Mouse (Mus musculus): Measurements from ENCODE around the gene Stard13.
A peak's percentile ranks its signal among the peaks of the same experiment; 100 is the strongest.

Gene Stard13

DNA sequence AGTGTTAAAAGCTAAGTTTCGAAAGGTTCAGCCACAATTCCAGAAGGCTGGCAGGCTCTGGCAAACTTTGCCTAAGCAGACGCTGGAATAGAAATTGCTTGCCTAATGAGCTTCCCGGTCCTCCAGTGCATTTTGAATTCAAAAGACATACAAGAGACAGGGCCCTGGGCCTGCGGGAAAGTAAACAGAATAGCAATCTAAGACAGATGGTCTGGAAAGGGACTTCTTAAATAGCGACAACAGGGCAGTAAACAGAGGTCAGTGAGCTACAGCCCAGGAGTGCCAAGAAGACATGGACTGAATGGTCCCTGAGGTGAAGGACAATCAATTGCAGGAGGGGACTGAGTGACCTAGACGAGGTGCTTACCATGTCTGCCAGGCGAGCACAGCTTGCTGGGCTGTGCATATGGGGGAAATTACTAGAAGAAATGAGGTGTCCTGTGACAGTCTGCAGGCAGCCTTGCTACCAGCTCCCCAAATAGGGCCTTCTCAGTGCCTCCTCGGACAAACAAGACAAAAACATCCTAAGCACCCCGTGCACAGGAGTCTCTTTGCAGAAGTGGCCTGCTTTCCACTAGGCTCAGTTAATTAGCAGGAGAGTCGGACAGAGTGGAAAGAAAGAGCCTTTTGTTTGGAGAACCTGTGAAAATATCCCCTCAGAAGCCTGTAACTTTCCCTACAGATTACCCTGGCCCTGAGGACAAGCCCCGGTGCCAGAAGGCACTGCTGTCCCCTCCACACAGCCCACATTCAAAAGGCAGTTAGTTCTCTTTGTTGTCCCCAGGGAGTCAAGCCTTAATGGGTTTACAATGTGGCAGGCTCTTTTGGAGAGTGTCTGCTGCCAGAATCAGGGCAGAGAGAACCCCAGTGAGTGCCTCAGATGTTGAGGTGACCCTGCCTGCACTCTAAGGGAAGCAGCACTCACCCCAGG lies 90.7 kb downstream of the Stard13 start:
- DNase-seq (ENCODE audit: low read depth, low spot score), result no peak

DNA sequence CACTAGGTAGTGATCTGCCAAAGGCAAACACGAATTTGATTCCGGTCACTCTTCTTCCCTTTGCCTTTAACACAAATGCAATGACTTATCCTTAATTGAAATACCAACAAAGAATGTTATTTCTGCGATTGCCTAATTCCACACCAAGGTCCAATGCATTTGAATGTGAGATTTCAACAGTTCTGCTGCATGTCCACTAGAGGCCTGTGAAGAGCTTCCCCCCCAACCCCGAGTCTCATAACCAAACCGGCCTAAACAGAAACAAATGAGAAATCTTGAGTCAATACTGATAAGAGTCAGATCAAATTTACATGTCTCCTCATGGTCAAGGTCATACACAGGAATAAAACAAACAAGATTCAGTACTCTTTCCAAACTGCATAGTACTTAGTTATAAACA lies 91.4 kb downstream of the Stard13 start:
- peak; percentile 13 for DNase-seq (ENCODE audit: low read depth, low spot score)

- DNase-seq (ENCODE audit: low read depth, low spot score), result no peak
Observed at GRCm38 (mm10) chr5:151137901-151138300, 95.7 kb downstream of the Stard13 start.

DNA sequence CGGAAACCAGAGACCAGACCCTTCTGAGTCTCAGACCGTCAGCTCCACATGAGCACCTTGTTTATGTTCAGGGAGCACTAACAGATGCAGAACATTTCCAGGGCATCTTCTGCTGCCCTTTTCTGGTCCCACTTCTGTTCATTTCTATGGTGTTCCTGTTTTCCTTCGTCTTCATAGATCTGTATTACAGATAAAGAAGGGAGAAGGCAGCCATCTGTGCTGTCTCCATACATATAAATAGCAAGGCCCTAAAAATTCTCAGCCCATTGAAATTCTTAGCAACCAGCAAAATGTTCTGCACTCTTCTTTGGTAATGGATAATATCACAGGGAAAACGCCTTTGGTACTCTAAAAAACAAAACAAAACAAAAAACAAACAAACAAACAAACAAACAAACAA lies 96.3 kb downstream of the Stard13 start:
- no peak for DNase-seq (ENCODE audit: low read depth, low spot score)

DNA sequence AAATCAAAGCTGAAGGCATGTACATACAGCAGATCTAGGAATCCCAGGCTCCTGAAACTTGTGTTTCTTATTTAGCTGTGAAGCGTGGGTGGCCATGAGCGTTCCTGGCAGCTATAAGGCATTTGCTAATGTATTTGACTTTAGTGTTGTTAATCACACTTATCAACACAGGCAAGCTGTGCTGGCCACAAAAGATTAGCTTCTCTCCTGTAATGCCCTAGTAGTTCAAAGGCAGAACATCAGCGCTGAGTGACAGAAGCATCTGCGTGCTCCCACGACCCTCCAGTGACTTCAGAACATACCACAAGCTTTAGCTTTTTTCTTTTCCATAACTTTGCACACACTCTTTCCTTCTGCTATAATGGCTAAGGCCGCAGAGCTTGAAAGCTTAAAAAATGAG lies 97.7 kb downstream of the Stard13 start:
- DNase-seq (ENCODE audit: low read depth, low spot score), result no peak

GRCm38 (mm10) chr5:151135078-151135826 lies 98.4 kb downstream of the Stard13 start:
- DNase-seq (ENCODE audit: low read depth, low spot score), result no peak

DNA sequence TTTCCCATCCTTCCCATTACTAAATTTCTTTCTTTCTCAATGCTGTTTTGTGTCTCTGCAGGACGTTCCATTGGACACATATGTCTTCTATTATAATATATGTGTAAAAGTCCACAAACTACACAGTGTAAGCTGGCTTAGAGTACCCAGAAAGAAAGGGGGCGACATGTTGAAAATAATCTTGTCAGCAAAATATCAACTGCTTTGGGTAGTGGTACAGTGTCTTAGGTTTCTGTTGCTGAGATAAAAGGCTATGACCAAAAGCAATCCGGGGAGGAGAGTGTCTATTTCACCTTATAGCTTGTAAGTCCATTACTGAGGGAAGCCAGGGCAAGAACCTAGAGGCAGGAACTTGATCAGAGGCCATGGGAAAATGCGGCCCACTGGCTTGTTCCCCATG lies 99.4 kb downstream of the Stard13 start:
- DNase-seq (ENCODE audit: low read depth, low spot score), result no peak

- no peak for DNase-seq (ENCODE audit: low read depth, low spot score)
Observed at GRCm38 (mm10) chr5:151133744-151134143, 99.9 kb downstream of the Stard13 start.

GRCm38 (mm10) chr5:151129762-151130161 lies 103.9 kb downstream of the Stard13 start:
- DNase-seq (ENCODE audit: low read depth, low spot score), result no peak

GRCm38 (mm10) chr5:151127298-151127717 lies 106.3 kb downstream of the Stard13 start:
- no peak for DNase-seq (ENCODE audit: low read depth, low spot score)

- no peak for DNase-seq (ENCODE audit: low read depth, low spot score)
Observed at GRCm38 (mm10) chr5:151126608-151127005, 107.0 kb downstream of the Stard13 start.

- DNase-seq (ENCODE audit: low read depth, low spot score), result no peak
Observed at GRCm38 (mm10) chr5:151125985-151126607, 107.5 kb downstream of the Stard13 start.

- no peak for DNase-seq (ENCODE audit: low read depth, low spot score)
Observed at GRCm38 (mm10) chr5:151117846-151118245, 115.8 kb downstream of the Stard13 start.

GRCm38 (mm10) chr5:151116192-151116887 lies 117.3 kb downstream of the Stard13 start:
- DNase-seq (ENCODE audit: low read depth, low spot score), result no peak

- no peak for DNase-seq (ENCODE audit: low read depth, low spot score)
Observed at GRCm38 (mm10) chr5:151112743-151113142, 120.9 kb downstream of the Stard13 start.

DNA sequence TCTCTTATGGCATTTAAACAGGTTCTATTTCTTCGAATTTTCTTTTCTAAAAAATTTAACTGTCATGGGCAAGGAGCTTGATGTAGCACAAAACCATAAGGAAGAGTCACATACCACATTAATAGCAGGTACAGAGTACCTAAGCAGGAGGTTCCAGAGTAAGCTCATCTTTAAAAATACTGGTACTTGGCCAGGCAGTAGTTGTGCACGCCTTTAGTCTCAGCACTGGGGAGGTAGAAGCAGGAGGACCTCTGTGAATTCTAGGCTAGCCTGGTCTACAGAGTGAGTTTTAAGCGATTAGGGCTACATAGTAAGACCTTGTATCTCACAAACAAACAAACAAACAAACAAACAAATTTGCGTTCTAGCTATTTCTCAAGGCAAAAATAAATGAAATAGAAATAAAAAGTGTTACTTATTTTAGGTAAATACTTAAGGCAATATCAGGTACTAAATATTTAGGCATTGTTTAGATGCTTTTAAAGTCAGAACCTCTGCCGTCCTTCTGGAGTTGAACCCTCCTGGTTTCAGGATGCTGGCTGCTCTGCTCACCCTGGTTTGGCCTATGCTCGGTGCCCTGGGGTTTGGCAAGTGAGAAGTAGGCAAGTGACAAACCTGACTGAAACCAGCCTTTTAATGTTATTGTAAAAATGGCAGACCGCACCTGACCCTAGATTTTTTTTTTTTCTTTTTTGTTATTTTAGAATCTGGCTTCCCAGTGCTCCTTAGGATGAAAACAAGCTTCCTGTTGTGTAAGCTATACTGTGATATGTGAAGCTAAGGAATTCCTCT lies 122.4 kb downstream of the Stard13 start:
- no peak for DNase-seq (ENCODE audit: low read depth, low spot score)

DNA sequence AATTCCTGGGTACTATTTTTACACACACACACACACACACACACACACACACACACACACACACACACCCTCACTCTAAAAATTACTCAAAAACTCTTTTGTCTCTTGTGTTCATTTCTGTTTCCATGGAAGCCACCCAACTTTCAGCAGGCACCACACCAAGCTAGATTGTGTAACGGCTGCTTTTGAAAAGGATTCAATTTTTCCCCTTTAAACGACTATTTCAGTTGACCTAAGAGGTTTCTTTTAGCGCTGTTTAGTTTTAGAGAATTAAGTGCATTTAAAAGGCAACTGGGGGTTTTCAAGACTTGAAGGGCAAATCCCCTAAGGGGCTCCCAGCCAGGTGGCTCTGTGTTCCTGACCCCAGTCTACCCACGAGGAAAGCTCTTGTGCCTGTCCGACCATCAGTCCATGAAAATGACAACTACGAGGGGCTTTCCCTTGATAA lies 123.2 kb downstream of the Stard13 start:
- no peak for DNase-seq (ENCODE audit: low read depth, low spot score)

DNA sequence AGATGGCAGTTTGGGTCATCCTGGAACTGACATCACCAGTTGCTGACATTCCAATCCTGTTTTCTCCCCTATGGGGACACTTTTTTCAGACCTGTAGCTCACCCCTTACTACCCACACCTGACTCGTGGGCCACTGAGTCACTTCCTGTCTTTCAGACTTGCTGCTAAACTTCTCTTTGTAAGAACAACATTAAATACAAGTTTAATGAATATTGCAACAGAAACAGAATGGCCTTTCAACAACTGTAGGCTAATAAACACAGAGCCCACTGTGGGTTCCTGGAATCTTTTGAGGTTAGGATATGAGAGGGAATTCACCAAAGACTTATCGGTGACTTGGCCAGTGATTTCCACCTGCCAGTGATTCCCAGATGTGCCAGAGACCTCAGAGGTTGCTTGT lies 123.8 kb downstream of the Stard13 start:
- no peak for DNase-seq (ENCODE audit: low read depth, low spot score)

GRCm38 (mm10) chr5:151108955-151109354 lies 124.7 kb downstream of the Stard13 start:
- no peak for DNase-seq (ENCODE audit: low read depth, low spot score)

DNA sequence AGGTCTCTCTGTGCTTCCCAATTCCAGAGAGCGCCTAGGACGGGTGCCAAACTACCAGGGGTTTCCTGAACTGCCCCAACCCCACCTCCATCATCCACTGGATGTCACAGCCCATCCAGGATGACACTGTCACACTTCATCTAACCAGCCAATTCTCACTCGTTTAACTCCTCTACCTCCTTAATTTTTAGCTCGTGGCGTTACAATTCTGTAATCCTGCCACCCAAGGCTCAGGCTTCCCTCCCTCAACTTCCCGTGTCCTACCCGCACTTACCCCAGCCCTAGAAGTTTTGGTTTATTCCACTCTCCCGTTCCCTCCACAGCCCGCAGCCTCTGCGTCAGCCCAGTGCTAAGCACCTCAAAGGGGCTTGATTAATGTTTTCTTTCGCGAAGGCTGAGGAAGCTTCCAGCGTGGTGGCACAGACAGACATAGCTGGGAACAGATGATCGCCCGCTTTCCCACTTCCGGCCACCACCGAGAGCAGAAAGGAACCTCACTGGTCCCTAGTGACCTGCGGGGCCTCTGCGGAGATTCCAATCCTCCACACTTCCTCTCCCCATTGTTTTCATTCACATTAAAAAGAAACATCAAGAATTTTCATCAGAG lies 125.2 kb downstream of the Stard13 start:
- no peak for DNase-seq (ENCODE audit: low read depth, low spot score)
